Mouse (Mus musculus) midbrain, embryonic 14.5 days (tissue): ENCODE data around the gene Astn2. TPM values are rescaled to one million over a fixed set of nuclear protein-coding genes. Genes with fewer than 3 reads are reported as not detected.

Experiments used
- ATAC-seq: fragments of 200-750 bp; cut with Nextera tagmentation; 2 replicates; pipeline ENCODE4 v1.8.0; 2017; ENCODE audit warnings: moderate number of reproducible peaks, moderate library complexity; ENCODE audit not compliant: low FRiP score, low TSS enrichment
- DNase-seq: peaks from one replicate; pipeline ENCODE4 v3.0.0-alpha.2; 2015
- H3K27ac ChIP-seq: fragments of 300-500 bp; sonication (generic); replicated peaks from 2 replicates; pipeline ENCODE4 v1.5.1; 2014; ENCODE audit warnings: mild to moderate bottlenecking, low read depth, low read length, moderate library complexity
- H3K27me3 ChIP-seq: fragments of 300-500 bp; sonication (generic); 2 replicates; pipeline ENCODE4 v1.6.1; 2014; ENCODE audit warnings: low read length, control low read depth, mixed read lengths; ENCODE audit not compliant: control insufficient read depth, insufficient read depth
- H3K36me3 ChIP-seq: fragments of 300-500 bp; sonication (generic); 2 replicates; pipeline ENCODE4 v1.6.1; 2014; ENCODE audit warnings: low read length, control low read depth; ENCODE audit not compliant: control insufficient read depth, insufficient read depth
- H3K4me1 ChIP-seq: fragments of 300-500 bp; sonication (generic); 2 replicates; pipeline ENCODE4 v1.6.1; 2014; ENCODE audit warnings: mild to moderate bottlenecking, antibody characterized with exemption, low read length, control low read depth; ENCODE audit not compliant: control insufficient read depth, insufficient read depth
- H3K4me2 ChIP-seq: fragments of 300-500 bp; sonication (generic); 2 replicates; pipeline ENCODE4 v1.6.1; 2014; ENCODE audit warnings: mild to moderate bottlenecking, low read length, moderate library complexity
- H3K4me3 ChIP-seq: fragments of 300-500 bp; sonication (generic); replicated peaks from 2 replicates; pipeline ENCODE4 v1.5.1; 2014; ENCODE audit warnings: low read depth, low read length
- H3K9ac ChIP-seq: fragments of 300-500 bp; sonication (generic); replicated peaks from 2 replicates; pipeline ENCODE4 v1.6.1; 2014; ENCODE audit warnings: mild to moderate bottlenecking, low read length, moderate library complexity
- H3K9me3 ChIP-seq: fragments of 300-500 bp; sonication (generic); 2 replicates; pipeline ENCODE4 v1.6.1; 2016; ENCODE audit warnings: low read length, control low read depth, mixed read lengths; ENCODE audit not compliant: control insufficient read depth
- WGBS: fragments of 180-500 bp; shearing (Covaris S2); extraction: QIAGEN DNeasy Blood & Tissue Kit; methylation state at CpG from one replicate; pipeline ENCODE4 v1.1.7; 2014; 5-methylcytosine and 5-hydroxymethylcytosine counted together
- polyA plus RNA-seq: library from polyadenylated mRNA; unstranded; fragments of >200 nt; fragmentation: Nextera tagmentation; extraction: Ambion mirVana; gene quantifications from 2 replicates; pipeline ENCODE4 v1.2.1, GENCODE M21; 2014

The Astn2 gene
- polyA plus RNA-seq, 1 experiment from 2014 or later: 4.4 TPM

- peaks cover 22% of the 10 kb centered on the region for H3K4me1 ChIP-seq
- ATAC-seq: no peak
- WGBS: 96% methylated on average over 4 of the region's 4 CpGs
Observed at GRCm38 (mm10) chr4:65608112-65608511, 796.3 kb downstream of the Astn2 start.

GRCm38 (mm10) chr4:65607184-65607631 is 797.2 kb downstream of the Astn2 start:
- WGBS: 89% methylated on average over 10 of the region's 10 CpGs
- Histone ChIP-seq H3K9me3 (no peaks in the 10 kb centered on the region), H3K4me3 (0 out of 2 replicates have a peak overlapping the region, but pooled peaks have one; percentile 6), H3K27ac (no peak overlapping the region), H3K4me2 (peak overlapping the region; percentile 65), H3K9ac (no peak overlapping the region), H3K36me3 (no peaks in the 10 kb centered on the region), H3K27me3 (no peaks in the 10 kb centered on the region), H3K4me1 (peaks cover 22% of the 10 kb centered on the region)
- ATAC-seq: no peak
- DNase-seq: no peak

More at GRCm38 (mm10) chr4:65608112-65608511, 796.3 kb downstream of the Astn2 start:
- Histone ChIP-seq H3K9me3 (no peaks in the 10 kb centered on the region), H3K4me2 (no peak overlapping the region), H3K36me3 (peaks cover 1% of the 10 kb centered on the region), H3K9ac (no peak overlapping the region), H3K27me3 (no peaks in the 10 kb centered on the region), H3K27ac (no peak overlapping the region), H3K4me3 (no peak overlapping the region)
- no peak for DNase-seq

- ATAC-seq: peak; percentile 87
- H3K9me3 ChIP-seq: no peaks in the 10 kb centered on the region
- no peaks in the 10 kb centered on the region for H3K36me3 ChIP-seq
- peaks cover 20% of the 10 kb centered on the region for H3K4me1 ChIP-seq
- peak overlapping the region; percentile 67 for H3K4me3 ChIP-seq
- peak overlapping the region; percentile 91 for H3K27ac ChIP-seq
- H3K4me2 ChIP-seq: peak overlapping the region; percentile 65
- WGBS: under 1% methylated on average over 21 of the region's 21 CpGs
- no peaks in the 10 kb centered on the region for H3K27me3 ChIP-seq
- peak; percentile 77 for DNase-seq
- H3K9ac ChIP-seq: peak overlapping the region; percentile 80
Observed at GRCm38 (mm10) chr4:65605151-65605702, 799.2 kb downstream of the Astn2 start.

GRCm38 (mm10) chr4:65604504-65605150 is 799.8 kb downstream of the Astn2 start, which contains the start of gene Trim32:
Trim32 (plus strand) TSS chr4:65604986.
- Histone ChIP-seq H3K4me3 (peak within 1 kb of the TSS; percentile 67), H3K36me3 (no peaks in the 10 kb centered on the region), H3K4me2 (peak within 1 kb of the TSS; percentile 65), H3K4me1 (peaks cover 18% of the 10 kb centered on the region), H3K27me3 (no peaks in the 10 kb centered on the region), H3K27ac (peak within 1 kb of the TSS; percentile 91), H3K9ac (peak within 1 kb of the TSS; percentile 80), H3K9me3 (no peaks in the 10 kb centered on the region)
- DNase-seq: peak; percentile 98
- peak; percentile 97 for ATAC-seq
- WGBS: 3% methylated on average over 33 of the region's 33 CpGs

GRCm38 (mm10) chr4:65594601-65595369 is 809.6 kb downstream of the Astn2 start:
- Histone ChIP-seq H3K27me3 (no peaks in the 10 kb centered on the region), H3K9ac (no peak overlapping the region), H3K27ac (no peak overlapping the region), H3K4me2 (no peak overlapping the region), H3K4me3 (no peak overlapping the region), H3K9me3 (no peaks in the 10 kb centered on the region), H3K4me1 (no peaks in the 10 kb centered on the region), H3K36me3 (no peaks in the 10 kb centered on the region)
- DNase-seq: no peak
- 79% methylated on average over 5 of the region's 5 CpGs for WGBS
- ATAC-seq: no peak

GRCm38 (mm10) chr4:65589780-65590179 is 814.6 kb downstream of the Astn2 start:
- H3K4me2 ChIP-seq: no peak overlapping the region
- H3K27me3 ChIP-seq: no peaks in the 10 kb centered on the region
- no peaks in the 10 kb centered on the region for H3K9me3 ChIP-seq
- no peaks in the 10 kb centered on the region for H3K36me3 ChIP-seq
- no peak overlapping the region for H3K27ac ChIP-seq
- H3K4me1 ChIP-seq: no peaks in the 10 kb centered on the region
- DNase-seq (peak; percentile 88), ATAC-seq (peak; percentile 70; the same call in 1 of the 2 replicates)
- H3K9ac ChIP-seq: no peak overlapping the region
- no peak overlapping the region for H3K4me3 ChIP-seq

GRCm38 (mm10) chr4:65586947-65587346 is 817.5 kb downstream of the Astn2 start:
- WGBS: 27% methylated on average over 5 of the region's 5 CpGs
- DNase-seq (peak; percentile 28), ATAC-seq (no peak)
- H3K9ac ChIP-seq: no peak overlapping the region
- no peaks in the 10 kb centered on the region for H3K4me1 ChIP-seq
- H3K4me2 ChIP-seq: no peak overlapping the region
- H3K27ac ChIP-seq: no peak overlapping the region
- no peak overlapping the region for H3K4me3 ChIP-seq
- H3K36me3 ChIP-seq: no peaks in the 10 kb centered on the region
- H3K9me3 ChIP-seq: no peaks in the 10 kb centered on the region
- H3K27me3 ChIP-seq: no peaks in the 10 kb centered on the region

- Histone ChIP-seq H3K27ac (no peak overlapping the region), H3K27me3 (no peaks in the 10 kb centered on the region), H3K9me3 (no peaks in the 10 kb centered on the region), H3K4me3 (no peak overlapping the region), H3K9ac (no peak overlapping the region), H3K4me1 (no peaks in the 10 kb centered on the region), H3K4me2 (no peak overlapping the region), H3K36me3 (no peaks in the 10 kb centered on the region)
- WGBS: 75% methylated on average over 1 of the region's 1 CpGs
- no peak for ATAC-seq
- peak; percentile 52 for DNase-seq
Observed at GRCm38 (mm10) chr4:65580254-65580653, 824.2 kb downstream of the Astn2 start.
